Mouse (Mus musculus) embryonic fibroblast, embryonic 13.5 days (primary cell): ENCODE measurements around the gene Crbn. TPM values are rescaled to one million over a fixed set of nuclear protein-coding genes. Genes with fewer than 3 reads are reported as not detected.

Source experiments
- H3K27ac ChIP-seq: 2 replicates; pipeline ENCODE4 v1.5.1; 2012; ENCODE audit warnings: low read length, control low read depth, inconsistent platforms; ENCODE audit not compliant: insufficient read depth
- H3K4me1 ChIP-seq: 2 replicates; pipeline ENCODE4 v1.6.1; 2011; ENCODE audit warnings: low read length; ENCODE audit not compliant: control insufficient read depth, insufficient read depth
- H3K4me3 ChIP-seq: 2 replicates; pipeline ENCODE4 v1.5.1; 2011; ENCODE audit warnings: mild to moderate bottlenecking, control low read depth, low read length; ENCODE audit not compliant: insufficient read depth
- CTCF ChIP-seq: IDR thresholded peaks from 2 replicates; pipeline ENCODE4 v1.5.1; 2011; ENCODE audit warnings: mild to moderate bottlenecking, control low read depth, low read length, moderate library complexity, borderline replicate concordance; ENCODE audit not compliant: insufficient read depth
- POLR2A ChIP-seq: IDR thresholded peaks from 2 replicates; pipeline ENCODE4 v1.6.1; 2011; ENCODE audit warnings: low read depth, mild to moderate bottlenecking, control low read depth, low read length, moderate library complexity
- polyA plus RNA-seq: library from polyadenylated mRNA; stranded (reverse); fragments of >200 nt; gene quantifications from 2 replicates; pipeline ENCODE4 v1.2.4, GENCODE M21; 2011; ENCODE audit warnings: low read depth; ENCODE audit not compliant: missing spikeins, insufficient read length

The Crbn gene
- polyA plus RNA-seq, 1 experiment, result 36.2 TPM

DNA sequence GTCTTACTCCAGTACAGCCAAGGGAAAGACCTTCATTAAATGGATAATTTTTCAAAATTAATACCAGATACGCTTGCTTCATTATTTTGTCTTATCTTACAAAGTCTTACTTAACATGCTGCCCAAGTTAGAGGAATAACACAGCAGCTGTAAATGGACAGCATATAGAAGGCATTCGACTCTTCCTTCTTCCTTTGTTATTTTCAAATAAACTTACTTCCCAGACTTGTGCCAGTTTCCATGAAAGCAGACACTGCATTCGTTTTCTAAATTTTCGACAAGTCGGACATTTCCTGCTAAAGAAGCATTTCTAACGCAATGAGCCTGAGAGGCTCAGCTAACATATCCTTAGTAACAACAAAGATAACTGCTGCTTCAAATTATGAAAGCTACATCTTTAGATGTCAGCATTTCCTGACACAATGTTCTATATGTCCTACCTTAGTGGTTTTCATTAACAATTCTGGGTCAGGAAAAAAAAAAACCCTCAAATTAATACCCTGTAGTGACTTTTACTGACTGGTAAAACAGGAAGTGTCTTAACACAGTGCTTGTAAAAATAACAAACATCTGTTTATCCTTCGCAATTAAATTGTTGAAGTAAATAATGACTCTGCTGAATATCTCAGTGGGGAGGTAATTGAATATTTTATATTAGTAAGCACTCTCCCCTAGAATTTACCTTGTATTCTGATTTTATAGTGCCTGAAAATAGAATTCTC lies 54.0 kb downstream of the Crbn start:
- H3K4me3 ChIP-seq, result no peak overlapping the region
- H3K4me1 ChIP-seq, result no peaks in the 10 kb centered on the region
- H3K27ac ChIP-seq, result no peak overlapping the region
- TF ChIP-seq CTCF (no peak), POLR2A (no peak)

DNA sequence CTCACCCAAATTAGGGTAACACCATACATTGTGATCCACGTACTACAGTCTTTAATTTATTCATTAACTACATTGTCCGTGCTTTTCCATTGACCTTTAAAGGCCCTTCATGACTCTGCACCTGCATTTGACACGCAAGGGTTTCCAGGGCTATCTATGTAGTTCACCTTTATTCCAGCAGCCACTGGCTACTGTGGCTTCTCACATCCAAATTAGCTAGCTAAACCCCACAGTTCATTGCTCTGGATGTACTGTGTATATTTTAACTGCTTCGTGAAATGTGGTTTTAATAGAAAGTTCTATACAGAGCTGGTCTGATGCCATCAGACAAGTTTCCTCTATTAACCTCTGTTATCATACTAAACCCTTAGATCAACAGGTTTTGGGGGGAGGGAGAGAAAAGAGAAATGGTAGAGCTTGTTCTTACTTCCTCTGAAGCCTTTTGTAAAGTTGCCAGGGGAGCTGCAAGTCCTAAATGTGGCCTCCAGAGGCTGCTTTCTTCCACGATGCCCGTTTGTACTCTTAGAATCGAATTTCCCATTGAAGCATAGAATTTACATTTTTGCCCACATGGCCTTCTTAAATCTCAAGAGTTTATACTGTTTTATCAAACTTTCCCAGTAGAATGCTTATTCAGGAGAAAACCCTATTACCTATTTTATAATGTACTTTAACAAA lies 56.2 kb downstream of the Crbn start:
- Histone ChIP-seq H3K4me3 (no peak overlapping the region), H3K4me1 (no peaks in the 10 kb centered on the region), H3K27ac (no peak overlapping the region)
- TF ChIP-seq CTCF, result no peak
- no peak for TF ChIP-seq POLR2A

DNA sequence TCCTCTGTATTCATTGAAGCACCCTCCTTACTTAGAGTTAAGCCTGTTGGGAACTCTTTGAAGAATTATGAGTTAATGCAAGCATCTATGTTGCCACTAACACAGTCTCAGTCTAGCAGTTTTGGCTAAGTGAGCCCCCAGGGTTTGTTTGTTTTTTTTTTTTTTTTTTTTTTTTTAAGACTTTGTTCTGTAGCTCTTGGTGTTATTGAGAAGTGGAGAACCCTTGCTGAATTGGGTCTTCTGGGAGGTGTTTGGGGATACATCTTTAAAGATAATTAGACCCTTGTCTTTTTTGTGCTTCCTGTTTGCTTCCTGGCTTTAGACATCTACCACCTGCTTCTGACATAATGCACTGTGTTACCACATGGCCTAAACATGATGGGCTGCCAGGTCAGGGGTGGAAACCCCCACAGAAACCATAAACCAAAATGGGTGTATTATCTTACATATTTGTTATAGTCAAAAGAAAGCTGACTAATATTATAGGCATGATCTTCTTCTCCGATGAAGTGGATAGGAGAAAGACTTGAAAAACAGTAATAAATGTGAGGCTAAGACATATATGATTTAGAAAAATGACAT lies 59.5 kb downstream of the Crbn start:
- TF ChIP-seq CTCF (no peak), POLR2A (no peak)
- no peak overlapping the region for H3K4me3 ChIP-seq
- H3K4me1 ChIP-seq, result no peaks in the 10 kb centered on the region
- no peak overlapping the region for H3K27ac ChIP-seq

DNA sequence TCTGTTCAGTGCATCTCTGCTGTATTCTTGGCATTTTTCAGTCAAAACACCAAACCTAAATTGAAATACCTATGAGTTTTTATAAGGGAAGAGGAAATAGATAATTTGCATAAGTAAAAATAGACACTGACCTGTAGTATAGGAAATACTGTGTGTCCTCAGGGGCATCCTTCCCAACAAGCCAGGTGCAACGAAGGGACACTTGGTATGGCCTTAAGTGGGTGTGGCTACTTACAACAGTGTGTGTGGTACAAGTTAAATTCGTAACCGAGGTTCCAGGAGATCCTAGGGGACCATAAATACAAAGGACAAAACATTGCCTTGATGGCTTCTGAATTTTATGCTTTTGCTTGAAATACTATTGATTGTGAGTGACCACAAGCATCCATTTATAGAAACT lies 61.6 kb downstream of the Crbn start:
- TF ChIP-seq CTCF (no peak), POLR2A (no peak)
- no peak overlapping the region for H3K4me3 ChIP-seq
- H3K4me1 ChIP-seq, result no peaks in the 10 kb centered on the region
- H3K27ac ChIP-seq, result no peak overlapping the region

DNA sequence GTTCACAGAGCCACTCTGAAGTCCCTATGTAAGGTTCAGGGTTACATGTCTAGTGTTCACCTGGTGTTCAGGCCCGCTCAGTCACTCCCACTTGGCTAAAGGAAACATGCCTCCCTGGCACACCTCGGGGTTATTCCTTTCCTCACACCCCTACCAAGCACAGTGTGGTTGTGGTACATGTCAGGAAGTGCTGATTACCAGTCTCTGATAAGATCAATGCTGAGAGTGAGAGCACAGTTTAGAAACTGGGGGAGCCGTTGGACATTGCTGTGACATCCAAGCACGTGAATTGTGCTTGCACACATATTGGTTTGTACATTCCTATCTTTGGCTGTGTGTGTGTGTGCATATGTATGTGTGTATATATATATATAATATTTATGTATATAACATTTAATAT lies 67.3 kb downstream of the Crbn start:
- H3K4me3 ChIP-seq, result no peak overlapping the region
- H3K4me1 ChIP-seq, result no peaks in the 10 kb centered on the region
- no peak for TF ChIP-seq POLR2A
- no peak for TF ChIP-seq CTCF
- no peak overlapping the region for H3K27ac ChIP-seq

Other genes starting within 250 kb of the Crbn start
- gene Il5ra, start 51.0 kb downstream of the Crbn start, polyA plus RNA-seq, result not detected in 2 replicates
- 41.3 and 53.3 TPM in 2 replicates for gene Trnt1, start 31.0 kb downstream of the Crbn start, polyA plus RNA-seq